Mouse (Mus musculus): Measurements from ENCODE around the gene Mettl21c. TPM values are rescaled to one million over a fixed set of nuclear protein-coding genes. Genes with fewer than 3 reads are reported as not detected.

Gene Mettl21c
- polyA plus RNA-seq (2012; rRNA removed) = 2.5 and 2.7 TPM in 2 replicates

GRCm38 (mm10) chr1:44019934-44020333, at the start of gene Mettl21c:
Gene Mettl21c (minus strand): TSS chr1:44020034.

GRCm38 (mm10) chr1:44061836-44062235, 42.0 kb upstream of the Mettl21c start, which contains the start of gene Gm8251:
Gene Gm8251 (minus strand): TSS chr1:44061936.

Other genes starting within 250 kb of the Mettl21c start
- gene Uxs1, start 192.2 kb downstream of the Mettl21c start, polyA plus RNA-seq (2012; rRNA removed) = 28.4 and 32.9 TPM in 2 replicates
- gene Tpp2, start 86.4 kb downstream of the Mettl21c start, polyA plus RNA-seq (2012; rRNA removed) = 26.6 and 27.3 TPM in 2 replicates
- gene Gm8251, start 41.9 kb upstream of the Mettl21c start, polyA plus RNA-seq (2012; rRNA removed) = 0.04 and 0.07 TPM in 2 replicates
- gene Tex30, start 82.4 kb upstream of the Mettl21c start, polyA plus RNA-seq (2012; rRNA removed) = 19.8 and 21.9 TPM in 2 replicates
- gene Kdelc1, start 98.8 kb upstream of the Mettl21c start, polyA plus RNA-seq (2012; rRNA removed) = 24.5 and 27.9 TPM in 2 replicates
- 19.6 and 23.0 TPM in 2 replicates for gene Bivm, start 98.9 kb upstream of the Mettl21c start, polyA plus RNA-seq (2012; rRNA removed)
- 27.6 and 28.7 TPM in 2 replicates for gene Ercc5, start 127.7 kb upstream of the Mettl21c start, polyA plus RNA-seq (2012; rRNA removed)
- 0.41 TPM in 1 of 2 replicates, not detected in the other for gene Mettl21e, start 198.9 kb upstream of the Mettl21c start, polyA plus RNA-seq (2012; rRNA removed)

Data from central nervous system, embryonic 18 days (tissue).